Mouse (Mus musculus) hindbrain, embryonic 12.5 days (tissue): ENCODE results near the gene Chkb. TPM values are rescaled to one million over a fixed set of nuclear protein-coding genes. Genes with fewer than 3 reads are reported as not detected.

Experiments
- ATAC-seq: fragments of 200-750 bp; cut with Nextera tagmentation; 2 replicates; pipeline ENCODE4 v1.8.0; 2017; ENCODE audit warnings: moderate TSS enrichment; ENCODE audit not compliant: low FRiP score
- H3K27ac ChIP-seq: fragments of 300-500 bp; sonication (generic); 2 replicates; pipeline ENCODE4 v1.5.1; 2016; ENCODE audit warnings: mild to moderate bottlenecking
- H3K27me3 ChIP-seq: fragments of 300-500 bp; sonication (generic); 2 replicates; pipeline ENCODE4 v1.6.1; 2016; ENCODE audit warnings: mild to moderate bottlenecking
- H3K36me3 ChIP-seq: fragments of 300-500 bp; sonication (generic); 2 replicates; pipeline ENCODE4 v1.6.1; 2016; ENCODE audit warnings: mild to moderate bottlenecking
- H3K4me1 ChIP-seq: fragments of 300-500 bp; sonication (generic); 2 replicates; pipeline ENCODE4 v1.6.1; 2016
- H3K4me2 ChIP-seq: fragments of 300-500 bp; sonication (generic); replicated peaks from 2 replicates; pipeline ENCODE4 v1.6.1; 2016; ENCODE audit warnings: mild to moderate bottlenecking
- H3K4me3 ChIP-seq: fragments of 300-500 bp; sonication (generic); 2 replicates; pipeline ENCODE4 v1.5.1; 2016; ENCODE audit warnings: mild to moderate bottlenecking
- H3K9ac ChIP-seq: fragments of 300-500 bp; sonication (generic); 2 replicates; pipeline ENCODE4 v1.6.1; 2016; ENCODE audit warnings: mild to moderate bottlenecking, moderate library complexity
- H3K9me3 ChIP-seq: fragments of 300-500 bp; sonication (generic); replicated peaks from 2 replicates; pipeline ENCODE4 v1.6.1; 2016; ENCODE audit warnings: mild to moderate bottlenecking
- WGBS: fragments of 180-500 bp; shearing (Covaris S2); methylation state at CpG from one replicate; pipeline ENCODE4 v1.1.7; 2016; 5-methylcytosine and 5-hydroxymethylcytosine counted together
- polyA plus RNA-seq: library from polyadenylated mRNA; unstranded; fragments of >200 nt; fragmentation: Nextera tagmentation; extraction: Ambion mirVana; gene quantifications from 2 replicates; pipeline ENCODE4 v1.2.1, GENCODE M21; 2016

Chkb gene
- polyA plus RNA-seq, 1 experiment from 2014 or later: 67.4 TPM

- no peak overlapping the region for H3K4me3 ChIP-seq
- H3K27ac ChIP-seq: no peak overlapping the region
- H3K36me3 ChIP-seq: peaks cover 52% of the 10 kb centered on the region
- WGBS: 84% methylated on average over 8 of the region's 8 CpGs
- ATAC-seq: no peak
- H3K4me1 ChIP-seq: peaks cover 16% of the 10 kb centered on the region
- no peaks in the 10 kb centered on the region for H3K27me3 ChIP-seq
- H3K9me3 ChIP-seq: no peaks in the 10 kb centered on the region
- H3K9ac ChIP-seq: no peak overlapping the region
- no peak overlapping the region for H3K4me2 ChIP-seq
These were observed 5.1 kb downstream of the Chkb start for GRCm38 (mm10) chr15:89424621-89425020.

- Histone ChIP-seq H3K4me1 (peaks cover 7% of the 10 kb centered on the region), H3K9ac (no peak overlapping the region), H3K27me3 (no peaks in the 10 kb centered on the region), H3K4me3 (no peak overlapping the region), H3K36me3 (peaks cover 68% of the 10 kb centered on the region), H3K9me3 (no peaks in the 10 kb centered on the region), H3K4me2 (no peak overlapping the region), H3K27ac (no peak overlapping the region)
- WGBS: 94% methylated on average over 9 of the region's 9 CpGs
- ATAC-seq: no peak
These were observed 7.8 kb downstream of the Chkb start for GRCm38 (mm10) chr15:89421938-89422337.

GRCm38 (mm10) chr15:89415282-89415681 lies 14.4 kb downstream of the Chkb start:
- no peaks in the 10 kb centered on the region for H3K4me1 ChIP-seq
- 88% methylated on average over 8 of the region's 8 CpGs for WGBS
- H3K27ac ChIP-seq: no peak overlapping the region
- no peak overlapping the region for H3K4me3 ChIP-seq
- H3K4me2 ChIP-seq: no peak overlapping the region
- H3K9ac ChIP-seq: no peak overlapping the region
- no peaks in the 10 kb centered on the region for H3K27me3 ChIP-seq
- H3K36me3 ChIP-seq: peaks cover 35% of the 10 kb centered on the region
- no peaks in the 10 kb centered on the region for H3K9me3 ChIP-seq
- no peak for ATAC-seq

GRCm38 (mm10) chr15:89410118-89410517 lies 19.6 kb downstream of the Chkb start, which contains the start of gene Syce3:
Gene Syce3 (minus strand): TSS chr15:89410503.
- no peak within 1 kb of the TSS for H3K27ac ChIP-seq
- ATAC-seq: no peak
- H3K4me1 ChIP-seq: no peaks in the 10 kb centered on the region
- WGBS: 85% methylated on average over 24 of the region's 24 CpGs
- no peak within 1 kb of the TSS for H3K4me3 ChIP-seq
- H3K4me2 ChIP-seq: no peak within 1 kb of the TSS
- H3K9me3 ChIP-seq: peaks cover 14% of the 10 kb centered on the region; the same call in 1 of the 2 replicates
- no peaks in the 10 kb centered on the region for H3K36me3 ChIP-seq
- H3K9ac ChIP-seq: no peak within 1 kb of the TSS
- no peaks in the 10 kb centered on the region for H3K27me3 ChIP-seq

GRCm38 (mm10) chr15:89406691-89407090 lies 23.0 kb downstream of the Chkb start:
- Histone ChIP-seq H3K4me3 (no peak overlapping the region), H3K27me3 (no peaks in the 10 kb centered on the region), H3K9ac (no peak overlapping the region), H3K36me3 (no peaks in the 10 kb centered on the region), H3K27ac (no peak overlapping the region), H3K9me3 (peaks cover 14% of the 10 kb centered on the region; the same call in 1 of the 2 replicates), H3K4me1 (no peaks in the 10 kb centered on the region), H3K4me2 (no peak overlapping the region)
- ATAC-seq: no peak

- H3K27me3 ChIP-seq: no peaks in the 10 kb centered on the region
- no peak overlapping the region for H3K4me2 ChIP-seq
- H3K4me3 ChIP-seq: no peak overlapping the region
- no peaks in the 10 kb centered on the region for H3K36me3 ChIP-seq
- peaks cover 14% of the 10 kb centered on the region; the same call in 1 of the 2 replicates for H3K9me3 ChIP-seq
- WGBS: 84% methylated on average over 10 of the region's 10 CpGs
- H3K27ac ChIP-seq: no peak overlapping the region
- H3K4me1 ChIP-seq: no peaks in the 10 kb centered on the region
- no peak overlapping the region for H3K9ac ChIP-seq
- no peak for ATAC-seq
These were observed 24.7 kb downstream of the Chkb start for GRCm38 (mm10) chr15:89404831-89405623.

- whole genome bisulfite sequencing: 79% methylated on average over 1 of the region's 1 CpGs
- Histone ChIP-seq H3K27ac (no peak overlapping the region), H3K9me3 (no peaks in the 10 kb centered on the region), H3K9ac (no peak overlapping the region), H3K4me1 (no peaks in the 10 kb centered on the region), H3K36me3 (no peaks in the 10 kb centered on the region), H3K27me3 (no peaks in the 10 kb centered on the region), H3K4me2 (no peak overlapping the region), H3K4me3 (no peak overlapping the region)
- no peak for ATAC-seq
These were observed 27.2 kb downstream of the Chkb start for GRCm38 (mm10) chr15:89402471-89402870.

GRCm38 (mm10) chr15:89399716-89400115 lies 30.0 kb downstream of the Chkb start:
- no peak overlapping the region for H3K9ac ChIP-seq
- WGBS: 70% methylated on average over 1 of the region's 1 CpGs
- no peak overlapping the region for H3K4me3 ChIP-seq
- H3K9me3 ChIP-seq: no peaks in the 10 kb centered on the region
- ATAC-seq: no peak
- no peak overlapping the region for H3K4me2 ChIP-seq
- no peaks in the 10 kb centered on the region for H3K27me3 ChIP-seq
- no peak overlapping the region for H3K27ac ChIP-seq
- no peaks in the 10 kb centered on the region for H3K36me3 ChIP-seq
- no peaks in the 10 kb centered on the region for H3K4me1 ChIP-seq

GRCm38 (mm10) chr15:89398146-89398545 lies 31.6 kb downstream of the Chkb start:
- Histone ChIP-seq H3K27me3 (no peaks in the 10 kb centered on the region), H3K9me3 (no peaks in the 10 kb centered on the region), H3K4me2 (no peak overlapping the region), H3K9ac (no peak overlapping the region), H3K4me1 (no peaks in the 10 kb centered on the region), H3K4me3 (no peak overlapping the region), H3K36me3 (no peaks in the 10 kb centered on the region), H3K27ac (no peak overlapping the region)
- ATAC-seq: no peak
- 81% methylated on average over 2 of the region's 2 CpGs for WGBS

- no peaks in the 10 kb centered on the region for H3K9me3 ChIP-seq
- H3K4me2 ChIP-seq: no peak overlapping the region
- no peak for ATAC-seq
- no peak overlapping the region for H3K4me3 ChIP-seq
- no peaks in the 10 kb centered on the region for H3K36me3 ChIP-seq
- no peak overlapping the region for H3K9ac ChIP-seq
- H3K27me3 ChIP-seq: no peaks in the 10 kb centered on the region
- H3K27ac ChIP-seq: no peak overlapping the region
- 91% methylated on average over 4 of the region's 4 CpGs for WGBS
- H3K4me1 ChIP-seq: no peaks in the 10 kb centered on the region
These were observed 32.8 kb downstream of the Chkb start for GRCm38 (mm10) chr15:89396883-89397282.

- Histone ChIP-seq H3K4me3 (no peak overlapping the region), H3K4me1 (no peaks in the 10 kb centered on the region), H3K36me3 (no peaks in the 10 kb centered on the region), H3K27ac (no peak overlapping the region), H3K27me3 (no peaks in the 10 kb centered on the region), H3K9me3 (no peaks in the 10 kb centered on the region), H3K4me2 (no peak overlapping the region), H3K9ac (no peak overlapping the region)
- ATAC-seq: no peak
- WGBS: 92% methylated on average over 10 of the region's 10 CpGs
These were observed 39.6 kb downstream of the Chkb start for GRCm38 (mm10) chr15:89390081-89390480.

GRCm38 (mm10) chr15:89387127-89387526 lies 42.6 kb downstream of the Chkb start:
- no peaks in the 10 kb centered on the region for H3K36me3 ChIP-seq
- no peak overlapping the region for H3K9ac ChIP-seq
- no peak overlapping the region for H3K27ac ChIP-seq
- H3K27me3 ChIP-seq: peaks cover 9% of the 10 kb centered on the region; the same call in 1 of the 2 replicates
- 50% methylated on average over 12 of the region's 12 CpGs for WGBS
- no peak overlapping the region for H3K4me2 ChIP-seq
- no peak for ATAC-seq
- H3K4me3 ChIP-seq: no peak overlapping the region
- no peaks in the 10 kb centered on the region for H3K9me3 ChIP-seq
- no peaks in the 10 kb centered on the region for H3K4me1 ChIP-seq

- no peaks in the 10 kb centered on the region for H3K9me3 ChIP-seq
- peaks cover under 1% of the 10 kb centered on the region; the same call in 1 of the 2 replicates for H3K4me1 ChIP-seq
- WGBS: 86% methylated on average over 7 of the region's 7 CpGs
- no peaks in the 10 kb centered on the region for H3K36me3 ChIP-seq
- H3K9ac ChIP-seq: no peak within 1 kb of the TSS
- no peak within 1 kb of the TSS for H3K27ac ChIP-seq
- no peak within 1 kb of the TSS for H3K4me3 ChIP-seq
- peaks cover 25% of the 10 kb centered on the region for H3K27me3 ChIP-seq
- no peak within 1 kb of the TSS for H3K4me2 ChIP-seq
- ATAC-seq: no peak
These were observed 45.1 kb downstream of the Chkb start, which contains the start of gene Klhdc7b for GRCm38 (mm10) chr15:89384617-89385016. Gene Klhdc7b (plus strand): TSS chr15:89384917.
